Mouse (Mus musculus): ENCODE results near the gene Mkrn1. TPM values are rescaled to one million over a fixed set of nuclear protein-coding genes. Genes with fewer than 3 reads are reported as not detected.

Gene Mkrn1
- polyA plus RNA-seq, 1 experiment from 2014 or later, result 52.3 TPM

GRCm38 (mm10) chr6:39434111-39434885 lies 14.0 kb upstream of the Mkrn1 start:
- Histone ChIP-seq H3K9me3 (replicated peaks; ENCODE audit: control insufficient read depth, low read length) (no peaks in the 10 kb centered on the region), H3K4me2 (ENCODE audit: low read depth, low read length) (no peak overlapping the region), H3K4me1 (ENCODE audit: control insufficient read depth, insufficient read depth, low read length) (no peaks in the 10 kb centered on the region), H3K27ac (ENCODE audit: low read length) (no peak overlapping the region), H3K9ac (ENCODE audit: low read length) (no peak overlapping the region), H3K27me3 (ENCODE audit: control insufficient read depth, insufficient read depth, low read length) (no peaks in the 10 kb centered on the region), H3K36me3 (ENCODE audit: control insufficient read depth, insufficient read depth, low read length) (no peaks in the 10 kb centered on the region), H3K4me3 (replicated peaks; ENCODE audit: low read length) (no peak overlapping the region)
- ATAC-seq (ENCODE audit: insufficient read depth, low FRiP score), result no peak
- 62% methylated on average over 2 of the region's 2 CpGs for WGBS

GRCm38 (mm10) chr6:39433701-39434100 lies 13.4 kb upstream of the Mkrn1 start:
- no peaks in the 10 kb centered on the region for H3K9me3 ChIP-seq (replicated peaks; ENCODE audit: control insufficient read depth, low read length)
- H3K27me3 ChIP-seq (ENCODE audit: control insufficient read depth, insufficient read depth, low read length), result no peaks in the 10 kb centered on the region
- H3K36me3 ChIP-seq (ENCODE audit: control insufficient read depth, insufficient read depth, low read length), result no peaks in the 10 kb centered on the region
- H3K4me1 ChIP-seq (ENCODE audit: control insufficient read depth, insufficient read depth, low read length), result no peaks in the 10 kb centered on the region
- H3K4me3 ChIP-seq (replicated peaks; ENCODE audit: low read length), result no peak overlapping the region
- H3K4me2 ChIP-seq (ENCODE audit: low read depth, low read length), result no peak overlapping the region
- H3K9ac ChIP-seq (ENCODE audit: low read length), result no peak overlapping the region
- no peak for ATAC-seq (ENCODE audit: insufficient read depth, low FRiP score)
- no peak overlapping the region for H3K27ac ChIP-seq (ENCODE audit: low read length)

GRCm38 (mm10) chr6:39433174-39433573 lies 12.9 kb upstream of the Mkrn1 start:
- 84% methylated on average over 4 of the region's 4 CpGs for WGBS
- no peak overlapping the region for H3K4me3 ChIP-seq (replicated peaks; ENCODE audit: low read length)
- H3K27me3 ChIP-seq (ENCODE audit: control insufficient read depth, insufficient read depth, low read length), result no peaks in the 10 kb centered on the region
- no peaks in the 10 kb centered on the region for H3K36me3 ChIP-seq (ENCODE audit: control insufficient read depth, insufficient read depth, low read length)
- no peaks in the 10 kb centered on the region for H3K9me3 ChIP-seq (replicated peaks; ENCODE audit: control insufficient read depth, low read length)
- no peak overlapping the region for H3K27ac ChIP-seq (ENCODE audit: low read length)
- no peaks in the 10 kb centered on the region for H3K4me1 ChIP-seq (ENCODE audit: control insufficient read depth, insufficient read depth, low read length)
- ATAC-seq (ENCODE audit: insufficient read depth, low FRiP score), result no peak
- H3K4me2 ChIP-seq (ENCODE audit: low read depth, low read length), result no peak overlapping the region
- no peak overlapping the region for H3K9ac ChIP-seq (ENCODE audit: low read length)

- H3K27me3 ChIP-seq (ENCODE audit: control insufficient read depth, insufficient read depth, low read length), result no peaks in the 10 kb centered on the region
- H3K27ac ChIP-seq (ENCODE audit: low read length), result no peak overlapping the region
- 78% methylated on average over 11 of the region's 11 CpGs for WGBS
- no peaks in the 10 kb centered on the region for H3K4me1 ChIP-seq (ENCODE audit: control insufficient read depth, insufficient read depth, low read length)
- no peaks in the 10 kb centered on the region for H3K36me3 ChIP-seq (ENCODE audit: control insufficient read depth, insufficient read depth, low read length)
- H3K4me3 ChIP-seq (replicated peaks; ENCODE audit: low read length), result no peak overlapping the region
- H3K4me2 ChIP-seq (ENCODE audit: low read depth, low read length), result no peak overlapping the region
- no peaks in the 10 kb centered on the region for H3K9me3 ChIP-seq (replicated peaks; ENCODE audit: control insufficient read depth, low read length)
- H3K9ac ChIP-seq (ENCODE audit: low read length), result no peak overlapping the region
- no peak for ATAC-seq (ENCODE audit: insufficient read depth, low FRiP score)
Measured at GRCm38 (mm10) chr6:39430722-39431121, 10.5 kb upstream of the Mkrn1 start.

GRCm38 (mm10) chr6:39429007-39429788 lies 8.9 kb upstream of the Mkrn1 start:
- no peak overlapping the region for H3K27ac ChIP-seq (ENCODE audit: low read length)
- no peaks in the 10 kb centered on the region for H3K36me3 ChIP-seq (ENCODE audit: control insufficient read depth, insufficient read depth, low read length)
- H3K4me1 ChIP-seq (ENCODE audit: control insufficient read depth, insufficient read depth, low read length), result no peaks in the 10 kb centered on the region
- no peak for ATAC-seq (ENCODE audit: insufficient read depth, low FRiP score)
- H3K9ac ChIP-seq (ENCODE audit: low read length), result no peak overlapping the region
- H3K4me2 ChIP-seq (ENCODE audit: low read depth, low read length), result no peak overlapping the region
- 69% methylated on average over 6 of the region's 6 CpGs for WGBS
- no peaks in the 10 kb centered on the region for H3K27me3 ChIP-seq (ENCODE audit: control insufficient read depth, insufficient read depth, low read length)
- H3K9me3 ChIP-seq (replicated peaks; ENCODE audit: control insufficient read depth, low read length), result no peaks in the 10 kb centered on the region
- no peak overlapping the region for H3K4me3 ChIP-seq (replicated peaks; ENCODE audit: low read length)

GRCm38 (mm10) chr6:39427276-39428003 lies 7.2 kb upstream of the Mkrn1 start:
- Histone ChIP-seq H3K27me3 (ENCODE audit: control insufficient read depth, insufficient read depth, low read length) (no peaks in the 10 kb centered on the region), H3K9ac (ENCODE audit: low read length) (no peak overlapping the region), H3K4me2 (ENCODE audit: low read depth, low read length) (no peak overlapping the region), H3K4me3 (replicated peaks; ENCODE audit: low read length) (no peak overlapping the region), H3K4me1 (ENCODE audit: control insufficient read depth, insufficient read depth, low read length) (no peaks in the 10 kb centered on the region), H3K27ac (ENCODE audit: low read length) (no peak overlapping the region), H3K9me3 (replicated peaks; ENCODE audit: control insufficient read depth, low read length) (no peaks in the 10 kb centered on the region), H3K36me3 (ENCODE audit: control insufficient read depth, insufficient read depth, low read length) (no peaks in the 10 kb centered on the region)
- ATAC-seq (ENCODE audit: insufficient read depth, low FRiP score), result no peak
- WGBS, result 68% methylated on average over 4 of the region's 4 CpGs

- Histone ChIP-seq H3K9me3 (replicated peaks; ENCODE audit: control insufficient read depth, low read length) (no peaks in the 10 kb centered on the region), H3K36me3 (ENCODE audit: control insufficient read depth, insufficient read depth, low read length) (no peaks in the 10 kb centered on the region), H3K9ac (ENCODE audit: low read length) (no peak overlapping the region), H3K4me2 (ENCODE audit: low read depth, low read length) (no peak overlapping the region), H3K27me3 (ENCODE audit: control insufficient read depth, insufficient read depth, low read length) (no peaks in the 10 kb centered on the region), H3K4me3 (replicated peaks; ENCODE audit: low read length) (no peak overlapping the region), H3K27ac (ENCODE audit: low read length) (no peak overlapping the region), H3K4me1 (ENCODE audit: control insufficient read depth, insufficient read depth, low read length) (no peaks in the 10 kb centered on the region)
- 70% methylated on average over 4 of the region's 4 CpGs for WGBS
- no peak for ATAC-seq (ENCODE audit: insufficient read depth, low FRiP score)
Measured at GRCm38 (mm10) chr6:39426725-39427124, 6.5 kb upstream of the Mkrn1 start.

GRCm38 (mm10) chr6:39425181-39425580 lies 4.9 kb upstream of the Mkrn1 start:
- Histone ChIP-seq H3K36me3 (ENCODE audit: control insufficient read depth, insufficient read depth, low read length) (no peaks in the 10 kb centered on the region), H3K9ac (ENCODE audit: low read length) (no peak overlapping the region), H3K27me3 (ENCODE audit: control insufficient read depth, insufficient read depth, low read length) (no peaks in the 10 kb centered on the region), H3K4me2 (ENCODE audit: low read depth, low read length) (no peak overlapping the region), H3K4me1 (ENCODE audit: control insufficient read depth, insufficient read depth, low read length) (no peaks in the 10 kb centered on the region), H3K9me3 (replicated peaks; ENCODE audit: control insufficient read depth, low read length) (no peaks in the 10 kb centered on the region), H3K4me3 (replicated peaks; ENCODE audit: low read length) (no peak overlapping the region), H3K27ac (ENCODE audit: low read length) (no peak overlapping the region)
- WGBS, result 86% methylated on average over 2 of the region's 2 CpGs
- no peak for ATAC-seq (ENCODE audit: insufficient read depth, low FRiP score)

GRCm38 (mm10) chr6:39423686-39424085 lies 3.4 kb upstream of the Mkrn1 start:
- no peaks in the 10 kb centered on the region for H3K4me1 ChIP-seq (ENCODE audit: control insufficient read depth, insufficient read depth, low read length)
- WGBS, result 82% methylated on average over 7 of the region's 7 CpGs
- no peak overlapping the region for H3K4me3 ChIP-seq (replicated peaks; ENCODE audit: low read length)
- no peaks in the 10 kb centered on the region for H3K36me3 ChIP-seq (ENCODE audit: control insufficient read depth, insufficient read depth, low read length)
- H3K9ac ChIP-seq (ENCODE audit: low read length), result no peak overlapping the region
- no peaks in the 10 kb centered on the region for H3K9me3 ChIP-seq (replicated peaks; ENCODE audit: control insufficient read depth, low read length)
- H3K27me3 ChIP-seq (ENCODE audit: control insufficient read depth, insufficient read depth, low read length), result no peaks in the 10 kb centered on the region
- ATAC-seq (ENCODE audit: insufficient read depth, low FRiP score), result no peak
- no peak overlapping the region for H3K27ac ChIP-seq (ENCODE audit: low read length)
- no peak overlapping the region for H3K4me2 ChIP-seq (ENCODE audit: low read depth, low read length)

Measured in stomach, embryonic 16.5 days (tissue).